24 mouse cellular contexts compared by ENCODE assay signal in the genomic region with DNA sequence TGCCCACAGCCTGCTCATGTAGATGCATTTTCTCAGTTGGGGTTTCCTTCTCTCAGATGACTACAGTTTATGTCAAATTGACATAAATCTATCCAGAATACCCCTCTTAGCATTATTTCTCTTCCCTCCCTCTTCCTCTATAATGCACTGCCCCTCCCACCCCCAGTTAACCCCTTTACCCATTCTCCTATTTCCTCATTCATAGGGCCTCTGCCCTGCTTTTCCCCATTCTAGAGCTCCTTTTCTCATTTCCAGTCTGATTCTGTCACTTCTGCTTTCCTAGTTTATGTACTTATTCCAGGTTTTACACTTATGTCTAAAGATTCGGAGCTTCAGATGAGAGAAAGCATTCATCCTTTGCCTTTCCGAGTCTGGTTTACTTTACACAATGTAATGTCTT.
"Had no signal": no experiment of that assay in that cellular context is flagged by ENCODE, and none has a peak within 500 bp of the region (broad histone marks: within the 10 kb centered on the region; RNA-seq: fewer than 3 reads in every experiment).

No protein-coding gene starts in this region.

- H3K4me3 ChIP-seq: heart, embryonic 10.5 days; heart, embryonic 12.5 days; hindbrain, embryonic 10.5 days; hindbrain, embryonic 12.5 days; intestine, embryonic 15.5 days; limb, embryonic 13.5 days; limb, embryonic 15.5 days; liver, embryonic 12.5 days had no signal

- H3K4me1 ChIP-seq: heart, embryonic 10.5 days; heart, embryonic 12.5 days; hindbrain, embryonic 10.5 days; hindbrain, embryonic 12.5 days; intestine, embryonic 15.5 days; limb, embryonic 13.5 days; limb, embryonic 15.5 days; liver, embryonic 12.5 days had no signal

- H3K27ac ChIP-seq: heart, embryonic 10.5 days; hindbrain, embryonic 10.5 days; hindbrain, embryonic 12.5 days; hindbrain, embryonic 14.5 days; intestine, embryonic 15.5 days; limb, embryonic 13.5 days; limb, embryonic 15.5 days; liver, embryonic 12.5 days had no signal

- DNase-seq: forebrain, postnatal 0 days; gastrocnemius, postnatal 14 days; gastrocnemius, postnatal 36 days; heart, adult 18-20 months; heart, postnatal 14 days; heart, postnatal 4 days; kidney, adult 18-20 months; kidney, adult 8-10 months; kidney, postnatal 10 days; kidney, postnatal 25 days; layer of hippocampus, adult 9-11 months; left cerebral cortex, postnatal 4 days had no signal

- ATAC-seq: forebrain, postnatal 0 days; hindbrain, embryonic 16.5 days; inflammation-experienced regulatory T-cells, adult 6 months; intestine, embryonic 15.5 days; intestine, postnatal 0 days; liver, embryonic 12.5 days had no signal
